Mouse (Mus musculus): Measurements from ENCODE around the gene Glra2. TPM values are rescaled to one million over a fixed set of nuclear protein-coding genes. Genes with fewer than 3 reads are reported as not detected.
"Not testable (repeated sequence)": the region's sequence is repeated elsewhere in the genome, so short reads cannot be mapped to it uniquely, and the experiment has no call there.

Gene Glra2
- not detected in 2 replicates for polyA plus RNA-seq (2012; ENCODE audit: insufficient read depth, insufficient read length, missing spikeins)

DNA sequence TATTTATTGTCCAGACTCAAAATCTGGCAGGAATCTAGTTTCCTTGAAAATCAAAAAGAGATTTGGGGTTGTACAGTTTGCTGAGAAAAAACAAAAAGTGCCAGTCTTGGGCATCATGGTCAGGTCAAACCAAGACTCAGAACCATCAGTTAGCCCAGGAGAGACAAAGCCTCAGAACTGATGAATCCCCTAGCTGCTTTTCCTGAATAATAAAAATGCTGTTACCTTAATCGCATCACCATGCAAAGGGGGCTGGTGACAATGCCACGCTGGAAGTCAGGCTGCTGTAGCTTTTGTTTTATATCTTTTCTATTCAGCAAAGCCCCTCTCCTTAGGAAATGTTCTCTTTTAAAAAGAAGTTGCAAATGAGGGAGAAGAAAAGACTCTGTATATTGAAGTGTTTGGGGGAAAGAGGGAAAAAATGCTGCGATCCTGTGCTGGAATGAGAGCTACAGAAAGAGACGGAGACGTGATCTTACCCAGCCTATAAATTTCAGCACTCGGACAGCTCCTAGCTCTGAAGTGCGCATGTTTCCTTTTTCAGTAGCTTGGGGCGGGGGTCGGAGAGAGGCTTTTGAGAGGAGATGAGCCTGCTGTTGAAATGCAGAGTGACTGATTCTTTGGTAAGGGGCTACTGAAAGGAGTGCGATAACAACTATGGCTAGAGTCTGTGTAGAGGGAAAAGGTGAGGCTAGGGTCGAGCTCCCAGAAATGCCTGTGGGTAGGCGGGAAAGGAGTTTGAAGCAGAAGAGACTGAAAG lies at the start of gene Glra2:
Gene Glra2, minus strand, starts transcription at position 455 of the 760 bp plus-strand sequence.
- Histone ChIP-seq H3K4me1 (ENCODE audit: control insufficient read depth, insufficient read depth, low read length) (no peaks in the 10 kb centered on the region), H3K27ac (ENCODE audit: insufficient read depth, low read depth, low read length) (no peak within 1 kb of the TSS), H3K4me3 (ENCODE audit: insufficient read depth, low read length) (no peak within 1 kb of the TSS)
- no peak for TF ChIP-seq CTCF (IDR thresholded peaks at IDR 0.05; ENCODE audit: low read depth, low read length)

DNA sequence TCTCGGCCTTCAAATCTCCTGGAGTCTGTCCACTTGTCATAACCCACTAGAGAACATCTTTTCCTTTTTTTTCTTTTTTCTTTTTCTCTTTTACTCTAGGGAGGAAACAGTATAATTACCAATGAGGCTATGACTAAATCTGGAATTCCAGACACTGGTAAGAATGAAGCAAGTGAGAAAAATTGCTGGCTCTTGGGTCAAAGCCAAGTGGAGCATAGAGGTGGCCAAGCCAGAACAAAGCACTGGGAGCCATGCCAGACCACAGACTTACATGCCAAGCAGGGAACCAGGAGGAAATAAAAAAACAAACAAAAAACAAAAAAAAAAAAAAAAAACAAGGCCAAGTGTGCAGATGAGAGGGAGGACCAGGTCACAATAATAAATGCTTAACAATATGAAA lies 35.6 kb upstream of the Glra2 start:
- Histone ChIP-seq H3K4me1 (ENCODE audit: control insufficient read depth, insufficient read depth, low read length) (no peaks in the 10 kb centered on the region), H3K27ac (ENCODE audit: insufficient read depth, low read depth, low read length) (no peak overlapping the region), H3K4me3 (ENCODE audit: insufficient read depth, low read length) (no peak overlapping the region)
- TF ChIP-seq POLR2A (IDR thresholded peaks at IDR 0.05; ENCODE audit: borderline replicate concordance, low read depth, low read length) (no peak), CTCF (IDR thresholded peaks at IDR 0.05; ENCODE audit: low read depth, low read length) (no peak)

DNA sequence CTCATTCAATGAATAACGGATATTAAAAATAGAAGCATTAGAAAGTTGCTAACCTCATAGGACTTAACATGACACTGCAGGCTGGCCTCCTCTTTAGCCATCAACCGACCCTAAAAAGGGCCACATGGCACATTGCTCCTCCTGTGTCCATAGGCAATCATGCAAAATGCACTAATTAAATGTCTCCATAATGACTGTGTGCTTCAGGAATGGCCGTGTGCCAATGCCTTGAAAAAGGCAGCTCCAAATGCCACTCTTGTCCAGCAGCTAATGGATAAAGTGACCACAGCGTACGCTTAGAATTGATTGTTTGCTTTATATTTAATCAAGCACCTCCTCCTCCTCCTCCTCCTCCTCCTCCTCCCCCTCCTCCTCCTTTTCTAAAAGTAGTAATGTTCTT lies 17.4 kb upstream of the Glra2 start:
- H3K4me1 ChIP-seq (ENCODE audit: control insufficient read depth, insufficient read depth, low read length), result no peaks in the 10 kb centered on the region
- H3K27ac ChIP-seq (ENCODE audit: insufficient read depth, low read depth, low read length), result no peak overlapping the region
- TF ChIP-seq POLR2A (IDR thresholded peaks at IDR 0.05; ENCODE audit: borderline replicate concordance, low read depth, low read length) (no peak), CTCF (IDR thresholded peaks at IDR 0.05; ENCODE audit: low read depth, low read length) (no peak)
- no peak overlapping the region for H3K4me3 ChIP-seq (ENCODE audit: insufficient read depth, low read length)

DNA sequence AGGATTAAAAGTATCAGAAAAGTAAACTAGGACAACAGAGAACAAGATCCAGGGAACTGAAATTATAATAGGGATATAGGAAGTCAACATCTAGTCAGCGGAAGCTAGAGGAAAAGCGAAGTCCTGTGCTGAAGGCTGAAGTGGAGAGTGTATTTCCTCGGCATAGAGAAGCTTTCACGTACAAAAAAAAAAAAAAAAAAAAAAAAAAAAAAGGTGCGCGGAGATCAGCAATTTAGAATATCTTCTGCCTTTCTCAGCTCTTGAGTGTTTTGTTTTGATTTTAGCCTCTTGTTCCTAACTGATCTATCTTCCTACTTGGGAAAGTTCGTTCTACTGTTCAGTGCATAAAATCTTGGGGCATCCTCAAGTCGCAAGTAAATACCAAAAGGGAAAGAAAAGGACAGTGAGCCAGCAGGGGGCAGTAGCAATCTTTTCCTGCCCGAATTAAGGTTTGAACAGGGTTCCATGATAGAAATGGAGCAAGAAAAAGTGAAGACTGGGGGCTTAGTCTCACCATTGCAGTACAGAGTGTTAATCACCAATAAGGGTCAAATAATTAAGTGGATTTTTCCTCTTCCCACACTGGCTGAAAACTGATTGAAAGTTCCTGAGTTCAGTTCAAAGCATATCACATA lies 623 bp upstream of the Glra2 start:
- Histone ChIP-seq H3K27ac (ENCODE audit: insufficient read depth, low read depth, low read length) (no peak overlapping the region), H3K4me1 (ENCODE audit: control insufficient read depth, insufficient read depth, low read length) (no peaks in the 10 kb centered on the region), H3K4me3 (ENCODE audit: insufficient read depth, low read length) (no peak overlapping the region)
- TF ChIP-seq POLR2A (IDR thresholded peaks at IDR 0.05; ENCODE audit: borderline replicate concordance, low read depth, low read length), result no peak
- TF ChIP-seq CTCF (IDR thresholded peaks at IDR 0.05; ENCODE audit: low read depth, low read length), result no peak

DNA sequence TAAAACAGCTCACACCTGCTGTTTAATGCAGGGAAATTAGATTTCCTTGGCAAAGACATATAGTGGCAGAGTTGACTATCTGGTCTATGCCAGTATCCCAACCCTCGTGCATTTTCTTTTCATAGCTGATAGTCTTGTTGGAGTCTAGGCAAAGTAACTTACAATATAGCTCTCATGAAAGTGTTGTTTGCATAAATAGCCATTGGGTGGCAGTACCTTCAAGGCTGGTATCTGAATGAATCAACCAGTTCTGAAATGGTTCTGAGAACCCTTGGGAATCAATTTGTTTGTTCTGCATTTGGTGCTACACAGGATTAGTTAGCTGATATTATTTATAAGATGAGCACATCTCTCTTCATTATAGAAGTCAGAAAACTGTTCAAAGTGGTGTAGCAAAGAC lies 133.6 kb downstream of the Glra2 start:
- H3K27ac ChIP-seq (ENCODE audit: insufficient read depth, low read depth, low read length), result no peak overlapping the region
- TF ChIP-seq POLR2A (IDR thresholded peaks at IDR 0.05; ENCODE audit: borderline replicate concordance, low read depth, low read length), result no peak
- no peak for TF ChIP-seq CTCF (IDR thresholded peaks at IDR 0.05; ENCODE audit: low read depth, low read length)
- no peak overlapping the region for H3K4me3 ChIP-seq (ENCODE audit: insufficient read depth, low read length)
- H3K4me1 ChIP-seq (ENCODE audit: control insufficient read depth, insufficient read depth, low read length), result no peaks in the 10 kb centered on the region

DNA sequence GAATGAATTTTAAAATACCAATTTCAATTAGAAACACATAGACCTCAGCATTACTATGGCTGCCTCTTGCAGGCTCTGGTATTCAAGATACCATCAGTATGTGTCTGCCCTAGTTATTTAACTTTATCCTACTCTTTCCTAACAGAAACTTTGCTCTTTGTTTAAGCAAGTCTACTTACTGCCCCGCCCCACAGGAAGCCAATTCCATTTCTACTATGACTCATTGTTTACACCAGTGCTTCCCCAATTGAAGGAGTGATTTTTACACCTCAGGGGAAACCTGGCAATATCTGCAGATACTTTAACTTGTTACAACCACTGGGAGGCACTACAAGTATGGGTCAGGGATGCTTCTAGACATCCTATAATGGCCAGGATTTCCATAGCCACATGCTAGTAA lies 136.0 kb downstream of the Glra2 start:
- no peak overlapping the region for H3K4me3 ChIP-seq (ENCODE audit: insufficient read depth, low read length)
- H3K27ac ChIP-seq (ENCODE audit: insufficient read depth, low read depth, low read length), result no peak overlapping the region
- H3K4me1 ChIP-seq (ENCODE audit: control insufficient read depth, insufficient read depth, low read length), result no peaks in the 10 kb centered on the region
- TF ChIP-seq POLR2A (IDR thresholded peaks at IDR 0.05; ENCODE audit: borderline replicate concordance, low read depth, low read length), result no peak
- TF ChIP-seq CTCF (IDR thresholded peaks at IDR 0.05; ENCODE audit: low read depth, low read length), result no peak

DNA sequence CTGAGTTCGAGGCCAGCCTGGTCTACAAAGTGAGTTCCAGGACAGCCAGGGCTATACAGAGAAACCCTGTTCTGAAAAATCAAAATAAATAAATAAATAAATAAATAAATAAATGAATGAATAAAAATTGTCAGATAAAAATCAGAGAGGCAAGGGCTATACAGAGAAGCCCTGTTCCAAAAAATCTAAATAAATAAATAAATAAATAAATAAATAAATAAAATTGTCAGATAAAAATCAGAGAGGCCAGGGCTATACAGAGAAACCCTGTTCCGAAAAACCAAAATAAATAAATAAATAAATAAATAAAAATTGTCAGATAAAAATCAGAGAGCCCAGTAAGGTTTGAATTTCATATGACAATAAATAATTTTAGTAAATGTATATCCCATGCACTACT lies 144.2 kb downstream of the Glra2 start:
- not testable (repeated sequence) for H3K4me1 ChIP-seq (ENCODE audit: control insufficient read depth, insufficient read depth, low read length); H3K4me3 ChIP-seq (ENCODE audit: insufficient read depth, low read length); H3K27ac ChIP-seq (ENCODE audit: insufficient read depth, low read depth, low read length)

DNA sequence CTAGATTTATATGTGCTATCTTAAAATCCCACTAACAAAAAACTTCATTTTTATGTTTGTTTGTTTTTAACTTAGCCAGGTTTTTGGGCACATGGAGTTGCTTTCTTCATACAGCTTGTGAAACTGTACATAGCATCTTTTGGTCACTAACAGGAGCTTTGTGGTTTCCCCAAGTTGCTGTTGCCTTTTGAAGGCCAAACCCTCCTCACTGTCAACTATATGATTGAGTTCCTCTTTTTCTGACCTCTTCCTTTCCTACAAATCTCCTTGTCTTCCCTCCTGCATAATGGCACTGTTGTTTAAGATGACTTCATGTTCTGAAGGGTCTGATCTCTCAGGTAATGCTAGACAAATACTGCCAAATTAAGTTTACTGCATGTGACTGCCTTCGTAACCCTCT lies 170.6 kb downstream of the Glra2 start:
- no peak overlapping the region for H3K27ac ChIP-seq (ENCODE audit: insufficient read depth, low read depth, low read length)
- H3K4me3 ChIP-seq (ENCODE audit: insufficient read depth, low read length), result no peak overlapping the region
- no peak for TF ChIP-seq POLR2A (IDR thresholded peaks at IDR 0.05; ENCODE audit: borderline replicate concordance, low read depth, low read length)
- TF ChIP-seq CTCF (IDR thresholded peaks at IDR 0.05; ENCODE audit: low read depth, low read length), result no peak
- H3K4me1 ChIP-seq (ENCODE audit: control insufficient read depth, insufficient read depth, low read length), result no peaks in the 10 kb centered on the region

DNA sequence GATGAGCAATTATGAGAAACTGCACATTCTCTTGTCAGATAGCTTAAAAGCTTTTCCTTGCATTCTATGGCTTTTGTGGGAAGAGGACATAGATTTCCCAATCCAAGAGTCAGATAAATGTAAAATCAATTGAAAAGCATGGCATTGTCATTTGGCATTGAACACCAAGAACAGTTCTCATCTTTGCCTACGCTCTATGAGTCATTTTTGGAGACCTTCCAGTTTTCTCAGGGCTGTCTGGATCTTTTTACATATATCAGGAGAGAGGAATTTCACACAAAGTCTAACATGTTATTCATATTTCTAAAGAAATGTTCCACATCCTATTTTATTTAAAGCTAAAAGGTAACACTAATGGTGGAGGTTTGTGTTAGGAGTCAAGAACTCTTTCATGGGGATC lies 223.0 kb downstream of the Glra2 start:
- Histone ChIP-seq H3K4me3 (ENCODE audit: insufficient read depth, low read length) (no peak overlapping the region), H3K4me1 (ENCODE audit: control insufficient read depth, insufficient read depth, low read length) (no peaks in the 10 kb centered on the region), H3K27ac (ENCODE audit: insufficient read depth, low read depth, low read length) (no peak overlapping the region)
- no peak for TF ChIP-seq CTCF (IDR thresholded peaks at IDR 0.05; ENCODE audit: low read depth, low read length)
- no peak for TF ChIP-seq POLR2A (IDR thresholded peaks at IDR 0.05; ENCODE audit: borderline replicate concordance, low read depth, low read length)
